Mouse (Mus musculus): ENCODE results near the gene Adamts1.

Gene Adamts1

DNA sequence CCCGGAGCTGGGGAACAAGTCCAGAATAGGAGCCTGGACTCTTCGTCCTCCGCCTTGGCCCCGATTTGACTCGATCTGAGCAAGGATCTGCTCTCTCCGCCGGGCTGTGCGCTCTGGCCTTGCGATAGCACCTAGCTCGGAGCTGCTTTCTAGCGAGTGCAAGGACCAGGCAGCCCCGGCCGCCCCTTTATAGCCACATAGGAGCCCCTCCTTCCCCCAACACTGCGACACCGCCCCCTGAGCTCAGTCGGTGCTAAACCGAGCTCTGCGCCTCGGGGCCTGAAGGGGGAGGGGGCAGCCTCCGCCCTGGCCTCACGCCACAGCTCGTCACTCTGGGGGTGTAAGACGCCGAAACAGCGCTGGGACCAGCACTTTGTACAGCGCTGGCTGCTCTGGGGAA is at the start of gene Adamts1:
Gene Adamts1, minus strand, starts transcription at position 160 of the 400 bp plus-strand sequence.
- DNase-seq (ENCODE audit: inconsistent age in 2 of 2, low spot score in 1 of 2): peak; percentile 79 to 90

DNA sequence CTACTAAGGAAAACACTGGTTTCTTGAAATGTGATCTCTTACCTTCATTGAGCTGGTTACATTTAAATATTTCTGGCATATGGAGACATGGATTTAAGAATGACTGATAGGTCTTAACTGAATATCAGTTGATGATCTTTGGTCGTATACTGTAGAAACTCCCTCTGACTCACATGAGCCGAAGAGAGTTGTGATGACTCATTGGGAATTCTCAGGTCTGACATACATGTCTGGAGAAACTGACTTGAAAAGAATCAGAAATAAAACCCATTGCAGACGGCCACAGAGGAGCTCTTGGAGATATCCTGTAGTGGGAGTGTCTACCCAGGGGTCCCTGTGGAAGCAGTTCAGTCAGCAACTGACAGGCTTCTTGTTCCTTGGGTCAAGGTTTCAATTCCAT is 24.2 kb upstream of the Adamts1 start:
- no peak for DNase-seq (ENCODE audit: inconsistent age in 2 of 2, low spot score in 1 of 2)

DNA sequence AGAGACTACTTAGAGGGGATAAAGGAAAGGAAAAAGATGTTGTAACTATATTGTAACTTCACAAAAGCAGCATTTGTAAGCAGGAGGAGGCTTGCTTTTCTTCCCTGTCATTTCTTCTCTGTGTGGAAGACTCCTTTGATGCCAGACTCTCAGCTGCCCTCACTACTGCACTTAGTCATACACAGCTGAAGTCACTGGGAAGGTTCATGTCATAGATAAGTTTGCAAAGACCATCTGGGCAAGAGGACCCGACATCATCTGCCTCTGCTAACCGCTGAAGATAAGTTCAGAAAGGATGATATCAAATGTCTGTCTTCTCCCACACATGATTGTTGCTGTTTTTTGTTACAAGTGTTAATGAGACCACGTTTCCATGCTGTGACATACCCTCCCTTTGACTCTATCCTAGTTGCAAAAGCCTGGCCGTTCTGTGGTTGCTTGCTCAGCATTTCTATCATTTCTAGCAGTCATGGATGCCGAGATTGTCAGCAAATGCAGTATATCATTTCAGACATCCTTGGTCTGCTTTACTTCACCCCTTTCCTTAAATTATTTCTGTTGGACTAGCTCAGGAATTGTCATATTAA is 19.5 kb upstream of the Adamts1 start:
- no peak for DNase-seq (ENCODE audit: inconsistent age in 2 of 2, low spot score in 1 of 2)

DNA sequence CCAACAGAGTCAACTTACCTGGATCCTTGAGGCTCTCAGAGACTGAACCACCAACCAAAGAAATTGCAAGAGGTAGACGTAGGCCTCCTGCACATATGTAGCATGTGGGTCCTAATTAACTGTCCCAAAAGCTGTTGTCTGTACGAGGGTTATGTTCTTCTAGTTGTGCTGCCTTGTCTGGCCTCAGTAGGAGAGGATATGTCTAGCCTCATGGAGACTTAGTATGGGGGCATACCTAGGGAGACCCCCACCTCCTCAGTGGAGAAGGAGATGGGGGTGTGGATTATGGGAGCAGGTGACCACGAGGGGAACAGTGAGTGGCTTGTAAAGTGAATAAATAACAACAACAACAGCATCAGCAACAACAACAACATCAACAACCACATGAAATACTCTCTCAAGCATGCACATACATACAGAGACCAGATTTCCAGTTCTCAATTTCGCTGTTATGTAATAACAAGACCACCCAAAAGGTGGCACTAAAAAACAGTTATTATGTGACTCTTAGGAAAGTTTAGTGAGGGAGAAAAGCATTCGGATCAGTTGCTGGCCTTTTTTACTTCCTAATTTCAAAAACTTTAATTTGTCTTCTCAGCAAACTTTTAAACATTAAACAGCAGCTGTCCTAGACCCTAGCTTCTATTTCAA is 17.0 kb upstream of the Adamts1 start:
- DNase-seq (ENCODE audit: inconsistent age in 2 of 2, low spot score in 1 of 2): no peak

DNA sequence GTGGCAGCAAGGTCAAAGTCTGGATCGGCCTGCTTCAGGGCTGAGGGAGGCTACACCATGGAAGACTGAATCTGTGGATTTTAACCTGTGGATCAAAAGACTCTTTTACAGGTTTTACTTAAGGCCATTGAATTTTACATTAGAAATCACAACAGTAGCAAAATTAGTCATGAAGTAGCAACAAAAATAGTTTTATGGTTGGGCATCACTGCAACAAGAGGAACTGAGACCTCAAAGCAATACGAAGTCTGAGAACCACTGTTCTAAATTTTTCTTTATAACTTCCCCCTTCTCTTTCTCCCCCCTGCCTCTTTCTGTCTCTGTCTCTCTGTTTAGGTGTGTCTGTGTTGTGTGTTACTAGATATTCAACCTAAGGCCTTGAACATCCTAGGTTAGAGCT is 11.2 kb upstream of the Adamts1 start:
- no peak for DNase-seq (ENCODE audit: inconsistent age in 2 of 2, low spot score in 1 of 2)

DNA sequence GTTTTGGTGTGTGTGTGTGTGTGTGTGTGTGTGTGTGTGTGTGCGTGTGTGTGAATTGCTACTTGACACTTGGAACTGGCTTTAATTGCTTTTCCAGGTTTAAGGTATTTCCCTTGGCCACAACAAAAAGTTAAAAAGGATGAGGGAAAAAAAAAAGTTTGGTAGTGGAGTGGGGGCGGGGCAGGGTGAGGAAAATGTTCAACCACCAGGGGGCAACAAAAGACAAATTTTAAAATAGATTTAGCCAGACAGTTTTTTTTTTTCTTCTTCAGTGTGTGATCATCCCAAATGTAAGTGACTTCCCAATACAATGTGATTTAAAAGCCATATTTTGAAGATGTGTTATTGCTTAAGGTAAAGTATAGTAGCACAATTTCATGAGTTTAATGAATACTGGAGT is 4.7 kb upstream of the Adamts1 start:
- DNase-seq (ENCODE audit: inconsistent age in 2 of 2, low spot score in 1 of 2): peak; percentile 44 to 87

DNA sequence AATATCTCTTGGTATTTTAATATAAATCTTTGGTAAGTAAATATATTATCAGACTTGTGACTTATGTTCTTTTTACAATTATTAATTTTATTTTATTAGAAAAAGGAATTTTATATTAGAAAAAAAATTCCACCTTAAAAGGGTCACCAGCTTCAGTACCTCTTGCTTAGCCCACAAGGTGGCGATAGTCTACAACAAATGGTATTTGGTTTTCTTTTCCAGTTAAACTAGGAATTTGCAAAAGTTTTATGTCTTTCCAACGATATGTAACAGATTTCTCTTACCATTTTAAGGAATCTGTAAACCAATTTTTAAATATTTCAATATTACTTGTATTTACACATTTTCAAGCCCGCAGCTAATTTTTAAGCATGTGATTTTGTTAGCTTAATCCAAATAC is 4.2 kb upstream of the Adamts1 start:
- peak in 1 of 2 experiments; percentile 81 for DNase-seq (ENCODE audit: inconsistent age in 2 of 2, low spot score in 1 of 2)

DNA sequence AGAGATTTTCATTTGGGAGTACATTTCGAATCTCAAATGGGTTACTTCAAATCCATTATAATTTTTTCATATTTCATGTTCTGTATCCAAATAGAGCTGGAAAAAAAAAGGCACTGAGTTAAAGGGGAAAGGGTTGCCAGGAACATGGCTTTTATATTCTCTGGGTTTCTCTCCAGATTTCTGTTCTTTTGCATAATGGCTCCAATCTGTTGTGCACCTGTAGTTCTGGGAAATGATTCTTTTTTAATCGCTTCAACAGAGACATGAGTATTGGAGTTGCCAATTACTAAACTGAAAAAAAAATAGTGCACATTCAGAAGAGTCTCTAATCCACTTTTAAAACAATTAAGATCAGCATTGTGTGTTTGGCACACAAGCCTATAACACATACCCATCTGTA is 2.7 kb upstream of the Adamts1 start:
- no peak for DNase-seq (ENCODE audit: inconsistent age in 2 of 2, low spot score in 1 of 2)

DNA sequence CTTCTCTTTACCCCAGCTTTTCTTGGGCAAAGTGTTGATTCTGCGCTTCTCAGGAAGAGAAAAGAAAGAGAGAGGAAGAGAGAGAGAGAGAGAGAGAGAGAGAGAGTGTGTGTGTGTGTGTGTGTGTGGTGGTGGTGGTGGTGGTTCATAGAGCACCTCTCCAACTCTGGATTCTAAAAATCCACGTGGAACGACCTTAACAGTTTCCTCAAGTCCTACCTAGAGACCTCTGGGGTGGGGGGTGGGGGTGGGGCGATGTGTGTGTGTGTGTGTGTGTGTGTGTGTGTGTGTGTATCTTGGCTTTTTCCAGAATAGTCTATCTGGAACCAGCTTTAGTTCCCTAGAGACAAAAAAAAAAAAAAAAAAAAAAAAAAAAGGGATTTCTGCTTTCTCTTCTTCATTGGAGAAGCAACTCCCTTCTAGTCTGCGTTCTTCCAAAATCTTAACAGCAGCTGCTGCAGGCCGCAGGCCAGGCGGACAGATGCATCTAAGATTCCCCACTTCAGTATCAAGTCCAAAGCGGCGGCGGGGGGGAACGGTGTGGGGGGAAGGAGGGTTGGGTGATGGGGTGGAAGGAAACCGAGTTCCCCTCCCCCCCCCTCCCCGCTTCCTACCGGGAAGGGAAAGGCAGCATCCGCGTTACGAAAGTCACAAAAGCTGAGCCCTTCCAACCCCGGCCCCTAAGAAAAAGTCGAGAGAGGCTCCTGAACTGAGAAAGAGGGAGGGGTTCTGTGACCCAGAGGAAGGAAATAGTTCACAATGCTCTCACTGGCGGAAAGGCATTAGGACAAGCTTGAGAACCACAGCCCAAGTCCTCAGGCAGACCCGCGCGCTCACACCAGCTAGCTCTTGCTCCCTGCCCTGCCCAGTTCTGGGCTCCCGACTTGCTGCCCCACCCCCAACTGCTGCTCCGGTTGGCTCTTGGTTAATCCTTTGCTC is 969 bp upstream of the Adamts1 start:
- peak; percentile 74 to 85 for DNase-seq (ENCODE audit: inconsistent age in 2 of 2, low spot score in 1 of 2)

DNA sequence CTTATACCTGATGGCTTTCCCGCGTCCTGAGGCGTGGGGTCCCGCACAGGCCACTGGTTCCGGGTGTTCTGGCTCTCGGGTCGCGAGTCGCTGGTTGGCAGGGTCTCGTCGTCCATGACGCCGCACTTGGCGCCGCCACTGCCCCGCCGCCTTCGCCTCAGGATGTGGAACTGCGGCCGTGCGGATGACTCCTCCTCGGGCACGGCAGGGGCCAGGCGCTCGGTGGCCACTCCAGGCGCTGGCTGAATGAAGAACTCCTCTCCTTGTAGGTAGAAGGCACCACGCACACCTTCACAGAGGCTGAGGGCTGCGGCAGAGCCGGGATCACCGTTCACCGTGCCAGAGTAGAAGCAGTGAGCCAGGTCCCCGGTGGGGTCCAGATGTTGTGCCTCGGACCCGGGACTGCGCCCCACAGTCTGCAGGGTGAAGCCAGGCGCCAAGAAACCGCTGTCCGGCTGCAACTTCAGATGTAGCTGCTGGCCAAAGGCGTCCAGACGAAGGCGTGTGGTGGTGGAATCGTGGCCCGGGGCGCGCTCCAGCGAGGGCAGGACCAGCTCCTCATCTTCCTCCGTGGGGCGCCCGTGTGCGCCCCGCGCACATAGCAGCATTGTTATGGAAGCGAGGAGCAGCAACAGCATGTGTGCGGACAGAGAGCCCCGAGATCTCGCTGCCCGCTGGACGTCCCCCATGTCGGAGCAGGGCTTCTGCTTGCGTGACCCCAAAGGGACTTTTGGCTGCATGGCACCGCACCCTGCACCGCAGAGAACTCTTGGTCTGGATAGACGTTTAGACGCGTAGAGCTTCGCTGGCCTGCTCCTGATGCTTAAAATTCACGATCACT is 722 bp downstream of the Adamts1 start:
- peak; percentile 46 to 77 for DNase-seq (ENCODE audit: inconsistent age in 2 of 2, low spot score in 1 of 2)

DNA sequence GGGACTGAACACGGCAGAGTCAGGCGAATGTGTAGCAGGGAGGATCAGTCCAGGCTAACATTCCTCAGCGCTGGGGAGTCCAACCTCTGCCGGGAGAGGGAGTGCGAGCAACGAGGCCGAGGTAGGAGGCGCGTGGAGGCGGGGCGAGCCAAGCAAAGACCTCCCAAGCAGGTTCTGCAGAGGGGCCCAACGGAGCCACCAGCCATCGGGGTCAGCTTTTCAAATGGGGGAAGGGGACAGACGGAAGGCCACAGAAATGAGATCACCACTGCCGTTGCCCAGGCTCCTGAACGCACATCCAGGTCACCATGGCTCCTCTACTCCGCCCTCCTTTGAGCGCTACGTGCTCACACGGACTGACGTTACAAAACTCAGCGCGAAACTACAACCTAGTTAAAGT is 1.7 kb downstream of the Adamts1 start:
- peak; percentile 85 to 94 for DNase-seq (ENCODE audit: inconsistent age in 2 of 2, low spot score in 1 of 2)

DNA sequence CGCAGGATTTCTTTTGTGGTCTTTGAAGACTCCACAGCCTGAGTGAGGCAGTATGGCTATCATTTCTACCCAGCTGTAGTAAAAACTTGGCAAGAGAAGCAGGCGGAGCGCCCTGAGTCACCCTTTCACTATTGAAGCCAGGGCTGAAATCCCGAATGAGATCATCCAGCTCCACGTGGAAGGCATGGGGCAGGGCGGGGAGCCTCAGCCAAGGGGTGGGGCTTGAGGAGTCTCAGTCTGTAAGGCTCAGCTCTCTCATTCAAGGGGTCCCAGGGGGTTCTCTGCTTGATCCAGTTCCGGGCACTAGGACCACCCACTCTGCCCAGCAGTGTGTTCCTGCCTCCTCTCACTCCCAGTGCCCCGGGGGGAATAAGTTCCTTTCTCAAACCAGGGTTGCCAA is 2.2 kb downstream of the Adamts1 start:
- peak; percentile 92 to 97 for DNase-seq (ENCODE audit: inconsistent age in 2 of 2, low spot score in 1 of 2)

DNA sequence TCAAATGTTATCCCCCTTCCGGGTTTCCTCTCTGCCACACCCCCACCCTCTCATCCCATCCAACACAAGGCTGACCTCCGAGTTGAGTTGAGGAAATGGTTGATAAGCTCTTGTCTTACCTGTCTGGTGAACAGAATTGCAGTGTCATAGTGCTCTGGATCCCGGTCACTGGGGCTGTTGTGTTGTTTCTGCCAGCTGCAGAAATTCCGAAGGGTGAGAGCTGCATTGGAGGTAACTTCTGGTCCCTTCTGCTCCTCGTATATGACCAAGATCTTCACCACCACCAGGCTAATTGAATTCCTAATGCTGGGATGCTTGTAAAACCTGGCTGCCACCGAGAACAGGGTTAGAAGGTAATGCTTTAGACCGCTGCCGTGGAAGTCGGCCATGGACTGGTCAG is 2.9 kb downstream of the Adamts1 start:
- peak in 1 of 2 experiments; percentile 43 for DNase-seq (ENCODE audit: inconsistent age in 2 of 2, low spot score in 1 of 2)

DNA sequence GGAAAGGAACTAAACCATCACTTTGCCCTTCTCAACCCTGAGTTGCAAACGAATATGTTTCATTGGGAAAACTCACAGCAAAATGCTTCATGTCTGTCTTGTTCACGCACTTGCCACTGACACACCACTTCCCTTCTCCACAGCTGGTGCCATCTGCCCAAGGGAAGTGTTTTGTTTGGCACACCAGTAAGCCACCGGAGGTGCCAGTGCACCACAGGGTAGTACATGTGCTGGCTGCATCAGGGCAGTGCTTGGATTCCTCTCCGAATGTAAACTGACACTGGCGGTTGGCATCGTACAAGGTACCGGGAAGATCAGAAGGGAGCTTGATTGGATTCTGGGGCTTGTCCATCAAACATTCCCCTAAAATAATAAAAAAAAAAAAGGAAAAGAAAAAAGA is 4.6 kb downstream of the Adamts1 start:
- DNase-seq (ENCODE audit: inconsistent age in 2 of 2, low spot score in 1 of 2): no peak

DNA sequence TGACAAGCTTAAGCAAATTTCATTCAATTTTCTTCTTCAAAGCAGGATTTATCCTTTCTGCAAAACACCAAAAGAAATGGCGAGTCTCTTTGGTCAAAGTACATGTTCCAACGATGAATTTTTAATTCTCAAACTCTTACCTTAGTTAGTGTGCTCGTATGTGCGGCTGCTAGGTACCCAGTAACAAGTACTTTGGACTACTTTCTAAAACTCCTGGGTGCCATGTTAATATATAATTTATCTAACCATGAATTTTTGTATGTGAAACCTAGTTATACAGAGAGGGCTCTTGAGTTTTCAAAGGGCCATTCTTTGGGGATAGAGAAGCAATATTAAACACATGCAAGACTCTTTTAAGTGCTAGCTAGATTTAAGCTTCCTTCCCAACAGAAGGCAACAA is 5.8 kb downstream of the Adamts1 start:
- DNase-seq (ENCODE audit: inconsistent age in 2 of 2, low spot score in 1 of 2): no peak

DNA sequence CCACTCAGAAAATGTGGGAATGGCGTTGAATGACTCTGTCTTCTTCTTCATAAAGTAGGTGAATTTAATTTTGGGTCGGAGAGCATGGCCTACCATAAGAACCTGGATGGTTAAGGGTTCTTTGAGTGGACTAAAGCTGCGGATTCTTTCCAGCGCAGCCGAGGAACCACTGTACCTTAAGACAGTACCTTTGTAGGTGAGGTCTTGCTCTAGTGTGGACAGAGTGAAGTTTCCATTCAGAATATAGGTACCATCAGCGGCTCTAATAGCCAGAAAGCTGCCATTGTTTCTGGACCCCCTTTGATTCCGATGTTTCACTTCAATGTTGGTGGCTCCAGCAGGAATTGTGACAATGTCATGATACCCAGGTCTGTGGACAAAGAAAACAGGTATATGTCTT is 7.2 kb downstream of the Adamts1 start:
- DNase-seq (ENCODE audit: inconsistent age in 2 of 2, low spot score in 1 of 2): no peak

DNA sequence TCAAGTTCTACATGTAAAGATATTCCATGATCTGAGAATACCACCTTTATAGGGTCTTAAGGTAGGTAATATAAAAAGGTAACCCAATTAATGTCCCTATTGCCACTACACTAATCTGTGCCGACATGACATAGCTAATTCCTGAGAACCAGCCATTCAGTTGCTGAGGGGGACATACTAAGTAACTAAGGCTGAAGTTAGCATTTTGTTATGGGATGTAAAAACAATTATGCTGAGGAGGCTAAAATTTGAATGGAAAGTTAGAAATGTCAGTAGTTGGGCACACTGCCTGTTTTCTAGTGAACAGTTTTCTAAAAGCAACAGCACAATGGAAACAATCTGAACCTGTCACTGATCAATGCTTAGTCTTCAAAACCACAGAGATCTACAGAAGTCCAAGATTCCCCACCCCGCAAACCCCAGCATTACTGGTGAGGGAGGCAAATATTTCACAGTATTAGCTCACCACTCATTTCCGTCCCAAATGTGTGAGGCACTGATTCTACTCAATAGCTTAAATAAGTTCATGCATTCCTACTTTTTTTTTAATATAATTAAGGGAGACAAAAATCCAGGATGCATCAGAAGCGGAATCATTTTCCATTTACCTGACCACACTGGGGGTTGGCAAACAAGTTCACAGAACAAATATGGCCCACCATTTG is 9.6 kb downstream of the Adamts1 start:
- DNase-seq (ENCODE audit: inconsistent age in 2 of 2, low spot score in 1 of 2): no peak

DNA sequence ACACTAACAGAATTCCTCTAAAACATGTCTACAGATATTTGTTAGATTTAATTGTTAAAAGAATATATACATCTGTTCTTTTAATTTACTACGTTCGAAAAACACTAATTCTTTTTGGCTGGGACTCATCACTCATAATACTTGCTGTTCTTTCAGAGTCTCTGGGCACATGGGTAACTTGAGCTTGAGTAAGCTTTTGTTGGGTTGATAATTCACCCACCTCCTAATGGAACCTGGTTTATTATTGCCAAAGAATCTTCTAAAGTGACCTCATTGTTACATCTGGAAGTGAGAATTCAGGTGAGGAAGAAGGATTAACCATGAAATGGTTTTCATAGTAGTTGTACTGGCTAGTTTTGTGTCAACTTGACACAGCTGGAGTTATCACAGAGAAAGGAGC is 21.8 kb downstream of the Adamts1 start:
- DNase-seq (ENCODE audit: inconsistent age in 2 of 2, low spot score in 1 of 2): no peak

DNA sequence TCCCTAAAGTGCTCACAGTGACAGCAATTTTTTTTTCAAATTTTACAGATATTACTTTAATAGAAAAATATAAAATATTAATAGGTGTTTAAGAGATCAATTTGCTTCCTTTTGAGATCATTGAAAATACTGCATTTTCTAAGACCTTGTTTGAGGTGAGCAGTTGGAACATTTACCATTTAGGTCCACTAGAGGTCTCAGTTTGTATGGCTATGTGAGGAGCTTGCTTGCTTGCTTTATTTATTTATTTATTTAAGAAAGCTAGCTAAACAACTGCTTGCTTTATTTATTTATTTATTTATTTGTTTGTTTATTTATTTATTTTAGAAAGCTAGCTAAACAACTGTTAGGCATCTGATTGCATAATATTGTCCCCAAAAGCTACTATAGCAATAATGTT is 23.1 kb downstream of the Adamts1 start:
- DNase-seq (ENCODE audit: inconsistent age in 2 of 2, low spot score in 1 of 2): peak in 1 of 2 experiments; percentile 43

DNA sequence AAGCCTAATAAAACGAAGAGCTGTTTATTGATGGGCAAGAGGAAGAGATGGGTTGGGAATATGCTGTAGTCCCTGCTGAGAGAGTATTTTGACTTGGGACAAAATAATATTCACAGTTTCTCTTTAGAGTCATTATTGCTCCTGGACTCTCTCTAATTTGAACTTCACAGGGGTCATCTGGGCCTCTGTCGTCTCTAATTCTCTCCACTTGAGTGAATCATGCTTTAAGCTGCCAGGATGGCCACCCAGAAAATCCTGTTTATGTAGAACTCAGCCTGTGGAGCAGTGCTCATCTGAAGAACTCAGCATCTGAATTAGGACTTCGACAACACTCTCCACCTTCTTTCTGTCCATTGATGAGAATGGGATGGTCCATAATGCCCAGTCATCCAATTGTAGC is 30.6 kb downstream of the Adamts1 start:
- no peak for DNase-seq (ENCODE audit: inconsistent age in 2 of 2, low spot score in 1 of 2)

DNA sequence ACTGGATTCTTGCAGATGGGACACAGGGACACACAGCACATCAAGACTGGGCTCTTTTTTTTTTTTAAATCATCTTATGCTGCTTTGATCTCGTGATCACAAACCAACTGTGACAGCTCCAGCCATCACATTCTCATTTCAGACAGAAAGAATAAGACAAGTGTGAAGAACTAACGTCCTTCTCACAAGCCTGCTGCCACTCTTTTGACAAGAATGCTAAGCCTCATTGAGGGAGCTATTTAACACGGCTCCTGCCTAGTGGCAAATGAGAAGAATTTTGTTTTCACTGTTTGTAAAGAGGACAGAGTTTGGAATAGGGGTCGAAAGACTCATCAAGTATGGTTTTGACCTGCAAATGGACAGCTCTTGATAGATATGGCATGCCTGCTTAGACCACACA is 35.6 kb downstream of the Adamts1 start:
- DNase-seq (ENCODE audit: inconsistent age in 2 of 2, low spot score in 1 of 2): no peak
